Mouse (Mus musculus): ENCODE results near the gene Ncaph.
"Not testable (repeated sequence)": the region's sequence is repeated elsewhere in the genome, so short reads cannot be mapped to it uniquely, and the experiment has no call there.

The Ncaph gene

DNA sequence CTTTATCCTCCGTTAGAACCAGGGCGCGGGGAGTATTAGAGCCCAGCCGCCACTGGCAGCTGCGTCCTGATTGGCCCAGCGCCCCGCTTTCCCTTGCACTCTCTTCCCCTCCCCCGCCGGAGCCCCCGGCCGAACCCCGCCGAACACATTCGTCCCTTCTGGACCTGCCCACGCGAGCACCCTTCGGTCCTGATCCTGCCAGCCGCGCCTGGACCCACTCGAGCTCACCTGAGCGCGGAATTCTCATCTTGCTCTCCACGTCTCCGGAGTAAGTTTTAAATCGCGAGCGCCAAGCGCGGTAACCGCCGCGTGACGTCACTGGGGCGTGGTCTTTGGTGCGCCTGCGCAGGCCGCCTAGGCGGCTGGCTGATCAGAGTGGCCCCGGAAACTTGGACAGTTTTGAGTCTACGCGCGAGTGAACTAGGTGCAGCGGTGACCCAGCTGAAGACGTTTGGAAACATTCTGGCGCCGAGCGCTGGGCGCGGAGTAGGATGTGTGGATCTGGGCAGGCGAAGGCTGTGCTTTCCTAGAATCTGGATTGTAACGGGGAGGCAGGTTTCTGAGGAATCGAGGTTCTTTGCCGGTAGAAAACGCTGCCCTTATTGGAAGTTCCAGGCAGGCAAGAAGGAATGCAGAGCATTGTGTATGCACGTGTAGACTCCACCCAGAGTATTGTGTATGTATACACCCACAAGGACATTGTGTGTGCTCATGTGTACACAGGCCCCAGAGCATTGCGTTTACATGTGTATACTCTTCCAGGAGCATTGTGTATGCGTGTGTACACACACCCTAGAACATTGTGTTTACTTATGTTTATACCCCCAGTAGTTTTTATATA is at the start of gene Ncaph:
Gene Ncaph, minus strand, starts transcription at position 334 of the 841 bp plus-strand sequence.
- DNase-seq (ENCODE audit: low read depth in 1 of 2, low spot score in 2 of 2) = peak; percentile 78 to 91

DNA sequence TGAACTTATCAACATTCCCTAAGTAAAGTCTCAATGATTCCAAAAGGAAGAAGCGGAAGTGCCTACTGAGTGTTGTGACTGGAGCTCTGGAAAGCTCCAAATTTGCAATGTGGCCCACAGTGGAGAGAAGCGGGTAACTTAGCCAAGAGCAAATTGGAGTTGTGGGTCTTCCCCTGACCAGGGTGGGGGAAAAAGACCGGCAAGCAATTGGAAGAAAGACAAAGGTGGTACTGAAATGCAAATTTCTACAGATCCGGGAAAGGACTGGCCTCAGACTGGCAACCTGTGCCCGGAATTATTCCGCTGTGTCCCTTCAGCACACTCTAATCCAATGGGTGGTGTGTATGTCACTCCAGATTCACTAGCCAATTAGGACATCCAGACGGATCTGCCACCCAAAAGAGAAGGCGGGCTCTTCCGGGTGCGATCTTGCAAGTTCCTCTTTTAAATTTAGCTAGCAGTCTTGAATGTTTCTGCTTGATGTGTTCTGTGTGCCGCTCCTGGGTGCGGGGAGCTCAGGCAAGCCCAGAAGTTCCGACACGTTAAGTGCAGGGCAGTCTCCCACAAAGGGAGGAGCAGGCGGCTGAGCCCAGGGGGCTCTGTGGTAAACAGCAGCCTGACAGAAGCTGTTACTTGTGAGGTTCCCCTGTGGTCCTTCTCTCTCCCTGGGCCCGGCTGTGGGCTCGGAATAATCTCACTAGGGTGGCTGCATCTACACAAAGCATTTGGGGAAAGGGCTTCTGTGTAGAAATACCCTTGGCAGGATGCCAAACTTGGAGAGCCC is 49.0 kb upstream of the Ncaph start:
- peak; percentile 51 to 65 for DNase-seq (ENCODE audit: low read depth in 1 of 2, low spot score in 2 of 2)

DNA sequence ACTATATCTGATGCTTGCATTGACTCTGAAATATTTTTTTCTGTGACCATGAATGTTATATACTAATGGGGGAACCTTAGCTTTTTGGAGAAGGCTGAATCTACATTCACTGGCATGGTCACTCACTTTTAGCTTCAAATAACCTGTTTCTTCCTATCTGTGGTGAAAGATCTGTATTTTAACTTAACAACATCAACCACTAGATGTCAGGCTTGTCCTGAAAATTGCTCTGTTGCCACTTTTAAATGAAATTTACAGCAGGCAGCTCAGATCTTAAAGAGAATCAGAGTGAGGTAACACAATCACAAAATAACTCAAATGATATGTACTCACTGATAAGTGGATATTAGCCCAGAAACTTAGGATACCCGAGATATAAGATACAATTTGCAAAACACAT is 32.5 kb upstream of the Ncaph start:
- not testable (repeated sequence) for DNase-seq (ENCODE audit: low read depth in 1 of 2, low spot score in 2 of 2)

GRCm38 (mm10) chr2:127165675-127166074 is 31.9 kb upstream of the Ncaph start:
- DNase-seq (ENCODE audit: low read depth in 1 of 2, low spot score in 2 of 2) = no peak

- no peak for DNase-seq (ENCODE audit: low read depth in 1 of 2, low spot score in 2 of 2)
Observed at GRCm38 (mm10) chr2:127145699-127146098, 11.9 kb upstream of the Ncaph start.

GRCm38 (mm10) chr2:127143158-127144063 is 9.7 kb upstream of the Ncaph start, which contains the start of gene Itpripl1:
Gene Itpripl1 (minus strand): TSS chr2:127143442.
- peak in 1 of 2 experiments; percentile 32 for DNase-seq (ENCODE audit: low read depth in 1 of 2, low spot score in 2 of 2)

DNA sequence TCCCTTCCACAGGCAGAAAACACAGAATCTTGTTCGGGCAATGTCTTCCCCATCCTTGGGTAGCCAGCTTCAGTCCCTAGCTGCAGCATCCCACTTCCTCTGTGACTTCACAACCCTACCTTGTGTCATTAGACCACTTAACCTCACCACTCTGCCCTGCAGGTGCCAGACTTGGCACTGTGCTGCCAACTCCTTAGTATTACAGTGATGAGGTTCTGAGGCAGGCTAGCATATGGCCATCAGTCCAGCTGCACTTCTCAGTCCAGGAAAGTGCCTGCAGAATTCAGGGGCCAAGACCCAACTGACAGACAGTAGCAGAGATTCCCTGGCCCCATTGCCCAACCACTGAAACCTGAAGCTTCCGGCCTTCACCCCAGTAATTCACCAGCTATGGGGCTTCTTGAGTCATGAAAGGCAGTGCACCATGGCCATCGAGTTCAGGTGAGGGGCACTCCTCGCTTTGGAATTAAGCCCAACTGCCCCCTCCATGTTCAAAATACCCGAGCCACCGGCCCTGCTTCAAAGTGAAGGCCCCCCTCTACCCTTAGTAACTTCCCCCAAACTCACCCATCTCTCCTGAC is 8.9 kb upstream of the Ncaph start:
- no peak for DNase-seq (ENCODE audit: low read depth in 1 of 2, low spot score in 2 of 2)

GRCm38 (mm10) chr2:127142031-127142430 is 8.3 kb upstream of the Ncaph start:
- no peak for DNase-seq (ENCODE audit: low read depth in 1 of 2, low spot score in 2 of 2)

- DNase-seq (ENCODE audit: low read depth in 1 of 2, low spot score in 2 of 2) = no peak
Observed at GRCm38 (mm10) chr2:127140011-127140410, 6.3 kb upstream of the Ncaph start.

DNA sequence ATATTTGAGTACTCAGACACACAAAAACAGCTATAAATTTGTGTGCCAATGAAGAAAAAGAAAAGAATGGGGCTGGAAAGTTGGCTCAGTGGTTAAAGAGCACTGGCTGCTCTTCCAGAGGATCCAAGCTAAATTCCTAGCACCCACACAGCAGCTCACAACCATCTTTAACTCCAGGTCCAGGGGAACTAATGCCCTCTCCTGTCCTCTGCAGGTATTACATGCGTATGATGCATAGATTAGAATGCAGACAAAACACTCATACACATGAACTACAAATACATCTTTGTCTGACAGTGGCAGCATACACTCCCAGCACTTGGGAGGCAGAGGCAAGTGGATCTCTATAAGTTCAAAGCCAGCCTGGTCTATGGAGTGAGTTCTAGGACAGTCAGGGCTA is 5.9 kb upstream of the Ncaph start:
- no peak for DNase-seq (ENCODE audit: low read depth in 1 of 2, low spot score in 2 of 2)

GRCm38 (mm10) chr2:127139094-127139493 is 5.3 kb upstream of the Ncaph start:
- DNase-seq (ENCODE audit: low read depth in 1 of 2, low spot score in 2 of 2) = no peak

GRCm38 (mm10) chr2:127138449-127138848 is 4.7 kb upstream of the Ncaph start:
- no peak for DNase-seq (ENCODE audit: low read depth in 1 of 2, low spot score in 2 of 2)

DNA sequence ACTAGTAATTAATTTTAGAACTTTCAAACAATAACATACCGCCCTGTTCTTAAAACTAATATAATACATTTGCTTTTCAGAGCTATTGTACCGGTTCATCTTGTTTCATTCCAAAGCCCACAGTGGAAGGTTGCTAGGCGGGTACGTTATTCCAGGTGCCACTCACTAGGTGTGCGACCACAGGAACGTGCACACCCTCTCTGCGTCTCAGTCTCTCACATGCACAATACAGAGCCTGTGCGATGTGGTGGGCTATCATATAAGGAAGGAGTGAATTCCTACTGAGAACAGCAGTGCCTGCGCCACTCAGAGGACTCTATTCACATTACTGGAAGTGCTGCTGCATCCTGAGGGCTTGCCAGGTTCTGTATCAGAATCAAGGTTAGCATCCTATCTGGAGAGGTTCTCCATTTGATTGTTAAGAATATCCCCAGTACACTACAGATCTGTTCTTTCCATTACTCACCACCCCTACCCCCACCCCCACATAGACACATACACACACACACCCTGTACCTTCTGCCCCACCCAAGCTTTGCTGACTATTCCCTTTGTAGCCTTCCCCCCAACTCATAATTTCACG is 4.2 kb upstream of the Ncaph start:
- no peak for DNase-seq (ENCODE audit: low read depth in 1 of 2, low spot score in 2 of 2)

DNA sequence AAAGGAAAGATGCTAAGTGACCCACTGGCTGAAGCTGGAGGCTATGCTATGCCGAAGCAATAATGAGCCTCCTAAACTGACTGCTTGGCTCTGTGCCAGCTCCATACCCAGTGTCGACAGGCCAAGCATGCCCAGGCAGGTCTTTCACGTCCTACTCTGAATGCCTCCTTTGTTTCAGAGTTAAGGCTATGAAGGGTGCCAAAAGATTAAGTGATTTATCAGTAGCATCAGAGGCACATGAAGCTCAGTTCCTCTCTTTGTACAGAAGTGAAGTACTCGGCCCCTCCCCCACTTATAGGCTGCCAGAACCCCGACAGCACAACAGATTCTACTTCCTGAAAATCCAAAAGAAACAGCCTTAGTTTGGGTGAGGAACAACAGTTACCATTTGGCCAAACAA is 3.2 kb upstream of the Ncaph start:
- peak; percentile 37 to 39 for DNase-seq (ENCODE audit: low read depth in 1 of 2, low spot score in 2 of 2)

- DNase-seq (ENCODE audit: low read depth in 1 of 2, low spot score in 2 of 2) = not testable (repeated sequence)
Observed at GRCm38 (mm10) chr2:127135255-127135654, 1.5 kb upstream of the Ncaph start.

GRCm38 (mm10) chr2:127131353-127131752 is 2.4 kb downstream of the Ncaph start:
- no peak for DNase-seq (ENCODE audit: low read depth in 1 of 2, low spot score in 2 of 2)

DNA sequence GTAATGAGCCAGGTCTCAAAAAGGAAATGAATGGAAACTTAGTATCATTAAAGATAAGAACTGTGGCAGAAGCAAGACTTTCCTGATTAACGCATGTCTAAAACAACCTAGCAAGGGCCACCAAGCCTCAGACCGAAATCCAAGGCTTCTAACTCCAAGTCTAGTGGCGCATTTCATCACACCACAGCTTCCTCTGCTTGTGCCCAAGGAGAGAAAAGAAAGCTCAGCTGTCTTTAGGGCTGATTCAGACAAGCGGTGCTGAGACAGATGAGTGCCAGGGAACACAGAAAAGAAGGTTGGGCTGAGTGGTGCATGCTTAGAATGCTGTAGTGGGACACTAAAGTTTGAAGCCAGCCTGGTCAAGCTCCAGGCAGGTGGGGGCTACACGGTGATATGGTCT is 4.8 kb downstream of the Ncaph start:
- DNase-seq (ENCODE audit: low read depth in 1 of 2, low spot score in 2 of 2) = no peak

DNA sequence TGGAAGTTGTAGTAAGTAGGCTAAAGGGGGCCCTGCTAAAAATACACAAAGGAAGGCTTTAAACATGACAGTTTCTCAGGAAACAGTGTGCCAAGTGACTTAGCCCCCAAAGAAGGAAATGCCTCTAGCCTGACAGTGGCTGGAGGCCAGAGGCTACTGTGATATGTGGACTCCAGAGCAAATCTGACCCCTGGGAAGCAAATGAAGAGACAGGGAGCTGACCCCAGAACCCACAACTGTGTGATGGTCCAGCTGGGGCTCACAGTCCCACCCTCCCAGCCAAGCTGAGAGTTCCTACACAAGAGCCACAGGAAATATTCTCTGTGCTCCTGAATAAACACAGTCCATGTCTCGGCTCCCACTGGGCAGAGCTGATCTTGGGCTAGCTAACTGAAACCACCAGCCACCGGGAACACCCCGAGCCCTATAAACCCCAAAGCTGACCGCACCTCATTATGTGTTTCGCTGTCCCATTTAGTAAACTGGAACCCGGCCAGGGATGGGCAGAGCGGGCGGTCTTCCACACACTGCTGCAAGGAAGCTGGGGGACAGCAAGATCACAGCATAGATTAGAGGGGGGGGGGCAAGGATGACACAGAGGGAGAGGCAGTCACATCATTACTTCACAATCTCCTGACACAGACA is 12.0 kb downstream of the Ncaph start:
- no peak for DNase-seq (ENCODE audit: low read depth in 1 of 2, low spot score in 2 of 2)

DNA sequence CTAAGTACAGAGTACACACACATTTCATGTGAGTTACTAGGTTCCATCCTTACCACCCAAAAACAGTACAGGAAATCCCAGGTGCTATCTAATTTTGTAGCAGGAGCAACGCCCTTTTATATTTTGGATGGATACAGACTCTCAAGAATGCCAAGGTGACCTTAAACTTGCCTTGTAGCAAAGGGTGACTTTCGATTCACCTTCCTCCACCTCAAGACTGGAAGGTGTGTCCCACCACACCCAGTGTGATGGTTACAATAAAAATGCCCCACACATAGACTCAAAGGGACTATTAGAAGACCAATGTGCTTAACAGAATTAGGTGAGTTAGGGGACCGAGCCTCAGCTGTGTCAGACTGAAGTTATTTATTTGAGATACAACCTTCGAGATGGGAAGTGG is 24.8 kb downstream of the Ncaph start:
- DNase-seq (ENCODE audit: low read depth in 1 of 2, low spot score in 2 of 2) = no peak

- DNase-seq (ENCODE audit: low read depth in 1 of 2, low spot score in 2 of 2) = no peak
Observed at GRCm38 (mm10) chr2:127092000-127092399, 41.8 kb downstream of the Ncaph start.
